Mouse (Mus musculus) embryonic facial prominence, embryonic 13.5 days (tissue): ENCODE measurements at regions not wholly inside any gene's neighbourhood (a gene's known extent, or its start where the extent isn't known, plus 50 kb on each side); places are given as distances from the start of the nearest gene placed in this dataset.

Experiments
- ATAC-seq: fragments of 200-750 bp; cut with Nextera tagmentation; 2 replicates; pipeline ENCODE4 v1.8.0; 2017; ENCODE audit warnings: low read depth; ENCODE audit not compliant: insufficient number of reproducible peaks, insufficient read depth, low FRiP score, low TSS enrichment
- H3K27ac ChIP-seq: fragments of 300-500 bp; sonication (generic); 2 replicates; pipeline ENCODE4 v1.5.1; 2015; ENCODE audit warnings: moderate library complexity, mild to moderate bottlenecking, inconsistent platforms
- H3K27me3 ChIP-seq: fragments of 300-500 bp; sonication (generic); 2 replicates; pipeline ENCODE4 v1.6.1; 2015; ENCODE audit warnings: mild to moderate bottlenecking, inconsistent platforms
- H3K36me3 ChIP-seq: fragments of 300-500 bp; sonication (generic); 2 replicates; pipeline ENCODE4 v1.6.1; 2015; ENCODE audit warnings: mild to moderate bottlenecking, inconsistent platforms
- H3K4me1 ChIP-seq: fragments of 300-500 bp; sonication (generic); 2 replicates; pipeline ENCODE4 v1.6.1; 2015; ENCODE audit warnings: inconsistent platforms
- H3K4me2 ChIP-seq: fragments of 300-500 bp; sonication (generic); 2 replicates; pipeline ENCODE4 v1.6.1; 2015; ENCODE audit warnings: moderate library complexity, mild to moderate bottlenecking, inconsistent platforms
- H3K4me3 ChIP-seq: fragments of 300-500 bp; sonication (generic); 2 replicates; pipeline ENCODE4 v1.5.1; 2015; ENCODE audit warnings: mild to moderate bottlenecking, inconsistent platforms
- H3K9ac ChIP-seq: fragments of 300-500 bp; sonication (generic); 2 replicates; pipeline ENCODE4 v1.6.1; 2015; ENCODE audit warnings: mild to moderate bottlenecking, inconsistent platforms
- H3K9me3 ChIP-seq: fragments of 300-500 bp; sonication (generic); 2 replicates; pipeline ENCODE4 v1.6.1; 2016; ENCODE audit warnings: inconsistent platforms
- WGBS: fragments of 180-500 bp; shearing (Covaris S2); methylation state at CpG from one replicate; pipeline ENCODE4 v1.1.7; 2015; ENCODE audit warnings: mixed read lengths; 5-methylcytosine and 5-hydroxymethylcytosine counted together

GRCm38 (mm10) chr4:10049411-10049810, 824.9 kb upstream of the 2610301B20Rik start:
- no peak overlapping the region for H3K4me2 ChIP-seq
- H3K9me3 ChIP-seq = no peaks in the 10 kb centered on the region
- no peaks in the 10 kb centered on the region for H3K4me1 ChIP-seq
- ATAC-seq = no peak
- WGBS = 62% methylated on average over 4 of the region's 4 CpGs
- no peak overlapping the region for H3K9ac ChIP-seq
- H3K36me3 ChIP-seq = no peaks in the 10 kb centered on the region
- no peak overlapping the region for H3K4me3 ChIP-seq
- no peaks in the 10 kb centered on the region for H3K27me3 ChIP-seq
- no peak overlapping the region for H3K27ac ChIP-seq

GRCm38 (mm10) chr4:10051296-10052267, 822.7 kb upstream of the 2610301B20Rik start:
- ATAC-seq = no peak
- H3K36me3 ChIP-seq = no peaks in the 10 kb centered on the region
- no peak overlapping the region for H3K27ac ChIP-seq
- no peaks in the 10 kb centered on the region for H3K4me1 ChIP-seq
- no peaks in the 10 kb centered on the region for H3K27me3 ChIP-seq
- H3K9ac ChIP-seq = no peak overlapping the region
- H3K4me2 ChIP-seq = no peak overlapping the region
- WGBS = 77% methylated on average over 5 of the region's 5 CpGs
- no peaks in the 10 kb centered on the region for H3K9me3 ChIP-seq
- H3K4me3 ChIP-seq = no peak overlapping the region

GRCm38 (mm10) chr4:10052869-10053268, 821.4 kb upstream of the 2610301B20Rik start:
- Histone ChIP-seq H3K27ac (no peak overlapping the region), H3K4me3 (no peak overlapping the region), H3K9me3 (no peaks in the 10 kb centered on the region), H3K36me3 (no peaks in the 10 kb centered on the region), H3K4me1 (no peaks in the 10 kb centered on the region), H3K4me2 (no peak overlapping the region), H3K27me3 (no peaks in the 10 kb centered on the region), H3K9ac (no peak overlapping the region)
- no peak for ATAC-seq

GRCm38 (mm10) chr4:10072500-10073106, 801.7 kb upstream of the 2610301B20Rik start:
- Histone ChIP-seq H3K4me1 (no peaks in the 10 kb centered on the region), H3K9ac (no peak overlapping the region), H3K27me3 (no peaks in the 10 kb centered on the region), H3K4me3 (no peak overlapping the region), H3K9me3 (no peaks in the 10 kb centered on the region), H3K4me2 (no peak overlapping the region), H3K27ac (no peak overlapping the region), H3K36me3 (no peaks in the 10 kb centered on the region)
- WGBS = 83% methylated on average over 5 of the region's 5 CpGs
- no peak for ATAC-seq

GRCm38 (mm10) chr4:10079565-10080169, 794.6 kb upstream of the 2610301B20Rik start:
- H3K4me3 ChIP-seq = no peak overlapping the region
- H3K27me3 ChIP-seq = no peaks in the 10 kb centered on the region
- H3K4me1 ChIP-seq = no peaks in the 10 kb centered on the region
- no peak overlapping the region for H3K4me2 ChIP-seq
- no peaks in the 10 kb centered on the region for H3K9me3 ChIP-seq
- no peak for ATAC-seq
- 67% methylated on average over 3 of the region's 3 CpGs for WGBS
- H3K27ac ChIP-seq = no peak overlapping the region
- no peaks in the 10 kb centered on the region for H3K36me3 ChIP-seq
- no peak overlapping the region for H3K9ac ChIP-seq

GRCm38 (mm10) chr4:10114831-10115230, 759.5 kb upstream of the 2610301B20Rik start:
- Histone ChIP-seq H3K36me3 (no peaks in the 10 kb centered on the region), H3K27ac (no peak overlapping the region), H3K4me3 (no peak overlapping the region), H3K9ac (no peak overlapping the region), H3K4me2 (no peak overlapping the region), H3K4me1 (no peaks in the 10 kb centered on the region), H3K27me3 (no peaks in the 10 kb centered on the region), H3K9me3 (no peaks in the 10 kb centered on the region)
- no peak for ATAC-seq
- WGBS = 70% methylated on average over 4 of the region's 4 CpGs

- no peak overlapping the region for H3K4me2 ChIP-seq
- no peak for ATAC-seq
- no peak overlapping the region for H3K4me3 ChIP-seq
- H3K27me3 ChIP-seq = no peaks in the 10 kb centered on the region
- 48% methylated on average over 2 of the region's 2 CpGs for WGBS
- H3K27ac ChIP-seq = no peak overlapping the region
- no peaks in the 10 kb centered on the region for H3K4me1 ChIP-seq
- H3K9ac ChIP-seq = no peak overlapping the region
- H3K36me3 ChIP-seq = no peaks in the 10 kb centered on the region
- H3K9me3 ChIP-seq = 0 out of 2 replicates have a peak, but pooled peaks cover 4% of the 10 kb centered on the region
Observed at GRCm38 (mm10) chr4:10117964-10118363, 756.3 kb upstream of the 2610301B20Rik start.

GRCm38 (mm10) chr4:10124252-10124651, 750.0 kb upstream of the 2610301B20Rik start:
- Histone ChIP-seq H3K9ac (no peak overlapping the region), H3K27me3 (no peaks in the 10 kb centered on the region), H3K4me2 (no peak overlapping the region), H3K4me3 (no peak overlapping the region), H3K4me1 (no peaks in the 10 kb centered on the region), H3K27ac (no peak overlapping the region), H3K9me3 (0 out of 2 replicates have a peak, but pooled peaks cover 4% of the 10 kb centered on the region), H3K36me3 (no peaks in the 10 kb centered on the region)
- no peak for ATAC-seq
- WGBS = 51% methylated on average over 2 of the region's 2 CpGs

GRCm38 (mm10) chr4:10141238-10141934, 732.9 kb upstream of the 2610301B20Rik start:
- H3K9me3 ChIP-seq = no peaks in the 10 kb centered on the region
- no peak overlapping the region for H3K27ac ChIP-seq
- no peak overlapping the region for H3K4me2 ChIP-seq
- no peak overlapping the region for H3K9ac ChIP-seq
- ATAC-seq = no peak
- no peak overlapping the region for H3K4me3 ChIP-seq
- WGBS = 56% methylated on average over 6 of the region's 6 CpGs
- H3K4me1 ChIP-seq = no peaks in the 10 kb centered on the region
- no peaks in the 10 kb centered on the region for H3K27me3 ChIP-seq
- H3K36me3 ChIP-seq = no peaks in the 10 kb centered on the region

- no peak overlapping the region for H3K27ac ChIP-seq
- ATAC-seq = no peak
- H3K4me2 ChIP-seq = no peak overlapping the region
- H3K36me3 ChIP-seq = no peaks in the 10 kb centered on the region
- no peaks in the 10 kb centered on the region for H3K27me3 ChIP-seq
- H3K4me1 ChIP-seq = no peaks in the 10 kb centered on the region
- WGBS = 74% methylated on average over 2 of the region's 2 CpGs
- H3K9ac ChIP-seq = no peak overlapping the region
- no peak overlapping the region for H3K4me3 ChIP-seq
- H3K9me3 ChIP-seq = no peaks in the 10 kb centered on the region
Observed at GRCm38 (mm10) chr4:10149911-10150310, 724.4 kb upstream of the 2610301B20Rik start.

- Histone ChIP-seq H3K27ac (no peak overlapping the region), H3K9me3 (no peaks in the 10 kb centered on the region), H3K27me3 (no peaks in the 10 kb centered on the region), H3K4me1 (no peaks in the 10 kb centered on the region), H3K4me3 (no peak overlapping the region), H3K4me2 (no peak overlapping the region), H3K36me3 (no peaks in the 10 kb centered on the region), H3K9ac (no peak overlapping the region)
- WGBS = 16% methylated on average over 2 of the region's 2 CpGs
- no peak for ATAC-seq
Observed at GRCm38 (mm10) chr4:10150501-10150900, 723.8 kb upstream of the 2610301B20Rik start.
